25 mouse cellular contexts compared by ENCODE assay signal in the genomic region with DNA sequence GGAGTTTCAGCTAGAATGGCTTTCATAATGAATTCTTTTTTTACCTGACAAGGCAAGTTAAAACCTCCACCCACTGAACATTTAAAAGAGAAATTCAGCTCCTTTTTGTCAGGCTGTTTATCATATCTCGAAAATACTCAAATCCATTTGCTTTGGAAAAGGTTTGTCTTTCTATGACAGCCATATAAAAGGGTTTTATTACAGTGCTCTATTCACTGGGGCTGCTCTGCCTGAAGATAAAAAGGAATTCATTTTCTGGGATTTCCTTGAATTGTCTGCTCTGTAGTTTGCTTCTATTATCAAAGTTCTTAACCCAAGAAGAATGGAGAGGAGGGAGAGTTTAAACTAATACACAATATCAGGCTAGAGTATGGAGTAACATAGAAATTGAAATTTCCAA.
DNase-seq lines count a peak whose midpoint lies in the region; ATAC-seq and TF ChIP-seq lines count a peak whose summit lies in the region.
"Had no signal": no experiment of that assay in that cellular context is flagged by ENCODE, and none has a peak within 500 bp of the region (broad histone marks: within the 10 kb centered on the region; RNA-seq: fewer than 3 reads in every experiment).

No protein-coding gene starts in this region.

- no peaks in the 10 kb centered on the region for H3K9me3 ChIP-seq in forebrain, embryonic 16.5 days (ENCODE audit: control insufficient read depth, low read length)
- H3K9me3 ChIP-seq in forebrain, embryonic 15.5 days = no peaks in the 10 kb centered on the region
- no peaks in the 10 kb centered on the region for H3K9me3 ChIP-seq in hindbrain, embryonic 16.5 days (ENCODE audit: control insufficient read depth, low read length)
- no peaks in the 10 kb centered on the region for H3K9me3 ChIP-seq in hindbrain, embryonic 11.5 days (ENCODE audit: control insufficient read depth, low read length)
- no peaks in the 10 kb centered on the region for H3K9me3 ChIP-seq in midbrain, embryonic 15.5 days
- no peaks in the 10 kb centered on the region for H3K9me3 ChIP-seq in midbrain, postnatal 0 days (ENCODE audit: low read length)
- H3K9me3 ChIP-seq: embryonic facial prominence, embryonic 10.5 days; embryonic facial prominence, embryonic 12.5 days; G1E had no signal

- 49% methylated on average over 1 of the region's 1 CpGs for WGBS in forebrain, embryonic 16.5 days
- WGBS in forebrain, embryonic 15.5 days = 57% methylated on average over 1 of the region's 1 CpGs
- 73% methylated on average over 1 of the region's 1 CpGs for WGBS in hindbrain, embryonic 16.5 days
- 64% methylated on average over 1 of the region's 1 CpGs for WGBS in hindbrain, embryonic 11.5 days
- 34% methylated on average over 1 of the region's 1 CpGs for WGBS in midbrain, embryonic 15.5 days
- 22% methylated on average over 1 of the region's 1 CpGs for WGBS in midbrain, postnatal 0 days

- H3K27ac ChIP-seq in forebrain, embryonic 16.5 days (ENCODE audit: low read length) = no peak overlapping the region
- H3K27ac ChIP-seq in forebrain, embryonic 15.5 days (replicated peaks) = no peak overlapping the region
- no peak overlapping the region for H3K27ac ChIP-seq in hindbrain, embryonic 16.5 days (ENCODE audit: low read depth, low read length)
- no peak overlapping the region for H3K27ac ChIP-seq in hindbrain, embryonic 11.5 days (ENCODE audit: low read depth, low read length)
- H3K27ac ChIP-seq in midbrain, embryonic 15.5 days = no peak overlapping the region
- no peak overlapping the region for H3K27ac ChIP-seq in midbrain, postnatal 0 days (ENCODE audit: low read depth, low read length)
- H3K27ac ChIP-seq: embryonic facial prominence, embryonic 10.5 days; embryonic facial prominence, embryonic 12.5 days had no signal

- H3K4me3 ChIP-seq in forebrain, embryonic 16.5 days (replicated peaks; ENCODE audit: low read length) = no peak overlapping the region
- H3K4me3 ChIP-seq in forebrain, embryonic 15.5 days = no peak overlapping the region
- no peak overlapping the region for H3K4me3 ChIP-seq in hindbrain, embryonic 16.5 days (ENCODE audit: low read length)
- no peak overlapping the region for H3K4me3 ChIP-seq in hindbrain, embryonic 11.5 days (ENCODE audit: low read depth, low read length)
- no peak overlapping the region for H3K4me3 ChIP-seq in midbrain, embryonic 15.5 days
- H3K4me3 ChIP-seq in midbrain, postnatal 0 days (ENCODE audit: low read depth, low read length) = no peak overlapping the region
- H3K4me3 ChIP-seq: embryonic facial prominence, embryonic 10.5 days; embryonic facial prominence, embryonic 12.5 days had no signal

- no peak overlapping the region for H3K9ac ChIP-seq in forebrain, embryonic 16.5 days (replicated peaks; ENCODE audit: low read depth, low read length)
- no peak overlapping the region for H3K9ac ChIP-seq in forebrain, embryonic 15.5 days (replicated peaks)
- H3K9ac ChIP-seq in hindbrain, embryonic 16.5 days (ENCODE audit: low read depth, low read length) = no peak overlapping the region
- no peak overlapping the region for H3K9ac ChIP-seq in hindbrain, embryonic 11.5 days (ENCODE audit: low read depth, low read length)
- H3K9ac ChIP-seq in midbrain, embryonic 15.5 days = no peak overlapping the region
- no peak overlapping the region for H3K9ac ChIP-seq in midbrain, postnatal 0 days (replicated peaks; ENCODE audit: low read length, poor library complexity, severe bottlenecking)
- H3K9ac ChIP-seq: embryonic facial prominence, embryonic 12.5 days had no signal

- peak; percentile 57; the same call in 1 of the 2 replicates for ATAC-seq in forebrain, embryonic 16.5 days
- no peak for ATAC-seq in forebrain, embryonic 15.5 days (replicated peaks)
- peak; percentile 27; the same call in 1 of the 2 replicates for ATAC-seq in hindbrain, embryonic 16.5 days
- ATAC-seq in hindbrain, embryonic 11.5 days (ENCODE audit: low FRiP score) = no peak
- ATAC-seq in midbrain, embryonic 15.5 days (replicated peaks) = 0 out of 2 replicates have a peak, but pooled peaks have one; percentile 62
- no peak for ATAC-seq in midbrain, postnatal 0 days (ENCODE audit: low FRiP score)
- ATAC-seq: activated CD4-positive, CD25-positive, alpha-beta regulatory T cell, adult 4 months; CD4-positive, CD25-positive, alpha-beta regulatory T cell, adult 4 months; forebrain, embryonic 14.5 days; Patski had no signal

- no peaks in the 10 kb centered on the region for H3K27me3 ChIP-seq in forebrain, embryonic 16.5 days (replicated peaks; ENCODE audit: control insufficient read depth, insufficient read depth, low read length)
- no peaks in the 10 kb centered on the region for H3K27me3 ChIP-seq in forebrain, embryonic 15.5 days
- no peaks in the 10 kb centered on the region for H3K27me3 ChIP-seq in hindbrain, embryonic 16.5 days (replicated peaks; ENCODE audit: control insufficient read depth, insufficient read depth, low read length)
- no peaks in the 10 kb centered on the region for H3K27me3 ChIP-seq in hindbrain, embryonic 11.5 days (ENCODE audit: control insufficient read depth, insufficient read depth, low read length)
- H3K27me3 ChIP-seq in midbrain, embryonic 15.5 days (replicated peaks) = no peaks in the 10 kb centered on the region
- no peaks in the 10 kb centered on the region for H3K27me3 ChIP-seq in midbrain, postnatal 0 days (ENCODE audit: insufficient read depth, low read length)
- H3K27me3 ChIP-seq: CH12.LX; embryonic facial prominence, embryonic 12.5 days; Patski had no signal

- no peak for TF ChIP-seq CTCF in midbrain, postnatal 0 days (IDR thresholded peaks at IDR 0.05)

- H3K4me2 ChIP-seq in forebrain, embryonic 16.5 days (ENCODE audit: low read length) = no peak overlapping the region
- no peak overlapping the region for H3K4me2 ChIP-seq in forebrain, embryonic 15.5 days (replicated peaks)
- H3K4me2 ChIP-seq in hindbrain, embryonic 16.5 days (ENCODE audit: low read length) = no peak overlapping the region
- no peak overlapping the region for H3K4me2 ChIP-seq in hindbrain, embryonic 11.5 days (replicated peaks; ENCODE audit: low read depth, low read length)
- H3K4me2 ChIP-seq in midbrain, embryonic 15.5 days = no peak overlapping the region
- no peak overlapping the region for H3K4me2 ChIP-seq in midbrain, postnatal 0 days (ENCODE audit: low read depth, low read length, poor library complexity, severe bottlenecking)
- H3K4me2 ChIP-seq: embryonic facial prominence, embryonic 12.5 days had no signal

- DNase-seq in hindbrain, embryonic 11.5 days (ENCODE audit: low spot score) = no peak
- DNase-seq in midbrain, postnatal 0 days (ENCODE audit: low spot score) = no peak
- DNase-seq in brain, adult 2 months (ENCODE audit: low read depth, low spot score) = peak; percentile 24
- DNase-seq in kidney, adult 11 months = no peak
- DNase-seq: adrenal gland, adult 8-10 months; adrenal gland, postnatal 14 days; adrenal gland, postnatal 36 days; B cell, adult 2 months; cerebellum, adult 11-12 months; cerebellum, adult 2 months; cerebellum, adult 9-10 months; cerebellum, postnatal 10 days; cerebellum, postnatal 25 days had no signal

- no peaks in the 10 kb centered on the region for H3K36me3 ChIP-seq in forebrain, embryonic 16.5 days (ENCODE audit: control insufficient read depth, insufficient read depth)
- no peaks in the 10 kb centered on the region for H3K36me3 ChIP-seq in forebrain, embryonic 15.5 days
- no peaks in the 10 kb centered on the region for H3K36me3 ChIP-seq in hindbrain, embryonic 16.5 days (ENCODE audit: control insufficient read depth, insufficient read depth, low read length)
- no peaks in the 10 kb centered on the region for H3K36me3 ChIP-seq in hindbrain, embryonic 11.5 days (ENCODE audit: control insufficient read depth, insufficient read depth, low read length)
- no peaks in the 10 kb centered on the region for H3K36me3 ChIP-seq in midbrain, embryonic 15.5 days (replicated peaks)
- H3K36me3 ChIP-seq in midbrain, postnatal 0 days (ENCODE audit: insufficient read depth, low read length) = no peaks in the 10 kb centered on the region
- H3K36me3 ChIP-seq: embryonic facial prominence, embryonic 10.5 days; embryonic facial prominence, embryonic 12.5 days; G1E had no signal

- no peaks in the 10 kb centered on the region for H3K4me1 ChIP-seq in forebrain, embryonic 16.5 days (replicated peaks; ENCODE audit: control insufficient read depth, insufficient read depth, low read length)
- no peaks in the 10 kb centered on the region for H3K4me1 ChIP-seq in forebrain, embryonic 15.5 days
- no peaks in the 10 kb centered on the region for H3K4me1 ChIP-seq in hindbrain, embryonic 16.5 days (ENCODE audit: control insufficient read depth, insufficient read depth, low read depth, low read length)
- no peaks in the 10 kb centered on the region for H3K4me1 ChIP-seq in hindbrain, embryonic 11.5 days (replicated peaks; ENCODE audit: control insufficient read depth, insufficient read depth, low read length)
- H3K4me1 ChIP-seq in midbrain, embryonic 15.5 days = peaks cover 5% of the 10 kb centered on the region; the same call in 1 of the 2 replicates
- H3K4me1 ChIP-seq in midbrain, postnatal 0 days (ENCODE audit: insufficient read depth, low read length) = no peaks in the 10 kb centered on the region

Comparison
In these comparisons a context has a peak if more than half of its experiments do, and no peak if none do; other contexts are left out.
1. ATAC-seq: peak in forebrain, embryonic 16.5 days (single experiment), hindbrain, embryonic 16.5 days (single experiment) and midbrain, embryonic 15.5 days (single experiment); none in forebrain, embryonic 15.5 days (single experiment), hindbrain, embryonic 11.5 days (single experiment) and midbrain, postnatal 0 days (single experiment).